Mouse (Mus musculus) activated CD4-positive, CD25-positive, alpha-beta regulatory T cell, adult 9 weeks (primary cell): ENCODE data around the gene Lcn10. TPM values are rescaled to one million over a fixed set of nuclear protein-coding genes. Genes with fewer than 3 reads are reported as not detected.

ENCODE experiments used
- polyA plus RNA-seq: library from polyadenylated mRNA; unstranded; fragments of 100-300 nt; shearing (Covaris generic); gene quantifications from one replicate; pipeline ENCODE4 v1.2.1, GENCODE M21; 2017

The Lcn10 gene
- not detected for polyA plus RNA-seq

DNA sequence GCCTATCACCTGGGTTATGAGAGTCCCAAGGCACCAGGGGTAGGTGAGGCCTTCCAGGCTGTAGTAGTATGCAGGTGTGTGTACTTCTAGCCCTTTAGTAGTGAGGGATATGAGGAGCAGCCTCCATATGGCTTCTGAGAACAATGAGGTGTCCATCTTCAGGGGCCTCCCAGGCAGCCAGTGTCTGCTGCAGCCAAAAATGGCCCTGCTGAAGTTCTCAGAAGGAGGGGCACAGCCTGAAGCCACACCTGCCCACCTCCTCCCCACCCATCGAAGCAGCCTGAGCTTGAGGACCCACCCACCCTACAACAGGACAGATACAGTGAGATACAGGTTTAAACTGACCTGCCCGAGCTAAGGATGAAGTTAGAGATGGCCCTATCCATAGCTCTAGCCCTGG, at the start of gene Lcn10:
Lcn10 (plus strand) TSS at position 301 of the 400 bp plus-strand sequence.

DNA sequence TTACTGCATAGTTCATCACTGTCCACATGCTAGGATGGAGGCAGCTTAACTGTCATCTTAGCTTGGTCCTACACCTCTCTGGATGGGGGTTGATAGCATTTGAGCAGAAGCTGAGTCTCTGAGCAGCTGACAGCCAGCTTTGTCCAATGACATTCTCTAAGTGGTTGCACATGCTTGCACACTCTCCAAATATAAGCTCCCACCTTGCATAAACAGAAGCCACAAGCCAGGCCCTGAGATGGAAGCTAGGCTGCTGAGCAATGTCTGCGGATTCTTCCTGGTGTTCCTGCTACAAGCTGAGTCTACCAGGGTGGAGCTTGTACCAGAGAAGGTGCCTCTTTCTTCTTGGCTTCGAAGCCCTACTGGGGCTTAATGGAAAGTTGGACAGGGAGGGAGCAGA, 29.6 kb upstream of the Lcn10 start, which contains the start of gene Lcn8:
Lcn8 (plus strand) TSS at position 219 of the 400 bp plus-strand sequence.

DNA sequence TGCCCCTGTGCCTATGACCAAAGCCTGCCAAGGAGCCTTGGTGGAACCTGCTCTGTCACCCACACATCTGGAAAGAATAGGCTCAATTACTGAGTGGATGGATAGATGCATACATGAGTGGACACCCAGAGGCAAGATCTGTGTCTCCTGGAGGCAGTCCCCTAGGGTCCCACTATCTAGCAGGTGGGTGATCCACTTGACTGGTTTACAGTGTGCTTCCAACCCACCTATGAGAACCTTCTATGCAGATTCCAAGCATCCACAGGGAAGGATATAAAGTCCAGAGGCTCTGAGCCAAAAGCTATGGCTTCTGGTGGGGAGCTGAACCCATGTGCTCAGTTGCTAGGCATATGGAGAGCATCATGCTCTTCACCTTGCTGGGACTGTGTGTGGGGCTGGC, 24.9 kb upstream of the Lcn10 start, which contains the start of gene Lcn5:
Lcn5 (plus strand) TSS at position 301 of the 400 bp plus-strand sequence.

GRCm38 (mm10) chr2:25676486-25676885, 6.0 kb upstream of the Lcn10 start, which contains the start of gene Lcn6:
Gene Lcn6 (plus strand): TSS chr2:25676786.

DNA sequence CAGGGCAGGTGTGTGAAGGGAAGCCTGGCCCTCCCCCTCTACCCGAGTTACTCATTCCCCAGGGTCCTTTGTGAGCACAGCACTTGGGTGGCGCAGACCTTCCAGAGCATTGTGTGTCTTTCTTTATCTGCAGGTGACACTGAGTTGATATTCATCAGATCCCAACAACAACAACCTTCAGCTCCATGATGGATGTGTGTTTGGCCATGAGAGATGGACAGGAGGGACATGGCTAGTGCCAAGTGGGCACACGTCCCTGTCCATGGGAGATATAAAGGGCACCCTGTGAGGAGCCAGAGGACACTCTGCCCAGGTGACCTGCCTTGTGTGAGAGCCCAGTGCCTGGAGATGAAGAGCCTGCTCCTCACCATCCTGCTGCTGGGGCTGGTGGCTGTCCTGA, 17.2 kb downstream of the Lcn10 start, which contains the start of gene Obp2a:
Obp2a (plus strand) TSS at position 301 of the 400 bp plus-strand sequence.

GRCm38 (mm10) chr2:25706643-25707481, 24.3 kb downstream of the Lcn10 start, which contains the start of gene Bmyc:
Gene Bmyc (plus strand): TSS chr2:25706739.

Other genes with a start within 250 kb of the Lcn10 start
- 4.6 TPM for gene Clic3, start 225.9 kb upstream of the Lcn10 start, polyA plus RNA-seq
- 96.1 TPM for gene Paxx, start 221.6 kb upstream of the Lcn10 start, polyA plus RNA-seq
- not detected for gene Ptgds, start 212.7 kb upstream of the Lcn10 start, polyA plus RNA-seq
- gene Lcn12, start 188.8 kb upstream of the Lcn10 start, polyA plus RNA-seq, result not detected
- 115 TPM for gene Fbxw5, start 182.0 kb upstream of the Lcn10 start, polyA plus RNA-seq
- 10.0 TPM for gene C8g, start 181.0 kb upstream of the Lcn10 start, polyA plus RNA-seq
- gene Traf2, start 135.8 kb upstream of the Lcn10 start, polyA plus RNA-seq, result 107 TPM
- gene Edf1, start 124.9 kb upstream of the Lcn10 start, polyA plus RNA-seq, result 388 TPM
- 1.6 TPM for gene Mamdc4, start 107.9 kb upstream of the Lcn10 start, polyA plus RNA-seq
- gene Phpt1, start 107.5 kb upstream of the Lcn10 start, polyA plus RNA-seq, result 62.9 TPM
- 0.42 TPM for gene Ajm1, start 101.0 kb upstream of the Lcn10 start, polyA plus RNA-seq
- gene Rabl6, start 74.2 kb upstream of the Lcn10 start, polyA plus RNA-seq, result 7.5 TPM
- not detected for gene Ccdc183, start 65.0 kb upstream of the Lcn10 start, polyA plus RNA-seq
- 1.5 TPM for gene Tmem141, start 60.7 kb upstream of the Lcn10 start, polyA plus RNA-seq
- gene Fcna, start 54.7 kb upstream of the Lcn10 start, polyA plus RNA-seq, result 6.2 TPM
- not detected for gene Lcn8, start 29.6 kb upstream of the Lcn10 start, polyA plus RNA-seq
- gene Lcn5, start 24.8 kb upstream of the Lcn10 start, polyA plus RNA-seq, result not detected
- gene Lcn6, start 5.9 kb upstream of the Lcn10 start, polyA plus RNA-seq, result not detected
- 1.1 TPM for gene Obp2a, start 17.3 kb downstream of the Lcn10 start, polyA plus RNA-seq
- 166 TPM for gene Bmyc, start 24.0 kb downstream of the Lcn10 start, polyA plus RNA-seq
- not detected for gene Obp2b, start 54.3 kb downstream of the Lcn10 start, polyA plus RNA-seq
- not detected for gene Lcn3, start 82.8 kb downstream of the Lcn10 start, polyA plus RNA-seq
- not detected for gene Lcn11, start 94.3 kb downstream of the Lcn10 start, polyA plus RNA-seq
- not detected for gene Gm13539, start 99.5 kb downstream of the Lcn10 start, polyA plus RNA-seq
- gene Glt6d1, start 133.1 kb downstream of the Lcn10 start, polyA plus RNA-seq, result not detected
- gene Lcn9, start 140.4 kb downstream of the Lcn10 start, polyA plus RNA-seq, result not detected
- 0.35 TPM for gene Sohlh1, start 164.5 kb downstream of the Lcn10 start, polyA plus RNA-seq
- gene Kcnt1, start 181.0 kb downstream of the Lcn10 start, polyA plus RNA-seq, result 0.26 TPM